Mouse (Mus musculus) ovary, postnatal 14 days (tissue): ENCODE results near the gene Ip6k2.
A peak's percentile ranks its signal among the peaks of the same experiment; 100 is the strongest.

Experiments used
- DNase-seq: peaks from one replicate; pipeline ENCODE4 v3.0.0; 2022; ENCODE audit warnings: low spot score

The Ip6k2 gene

GRCm38 (mm10) chr9:108783548-108784463 is at the start of gene Ip6k2:
Gene Ip6k2 (plus strand): TSS chr9:108783796.
- peak; percentile 94 for DNase-seq

GRCm38 (mm10) chr9:108734626-108735025 is 49.0 kb upstream of the Ip6k2 start:
- no peak for DNase-seq

- no peak for DNase-seq
Observed at GRCm38 (mm10) chr9:108739239-108739638, 44.4 kb upstream of the Ip6k2 start.

- no peak for DNase-seq
Observed at GRCm38 (mm10) chr9:108740062-108740461, 43.5 kb upstream of the Ip6k2 start.

- no peak for DNase-seq
Observed at GRCm38 (mm10) chr9:108742048-108742447, 41.5 kb upstream of the Ip6k2 start.

GRCm38 (mm10) chr9:108746876-108747499 is 36.6 kb upstream of the Ip6k2 start:
- no peak for DNase-seq

GRCm38 (mm10) chr9:108747694-108748093 is 35.9 kb upstream of the Ip6k2 start:
- no peak for DNase-seq

- DNase-seq, result no peak
Observed at GRCm38 (mm10) chr9:108748600-108749183, 34.9 kb upstream of the Ip6k2 start.

GRCm38 (mm10) chr9:108750616-108751015 is 33.0 kb upstream of the Ip6k2 start:
- DNase-seq, result no peak

GRCm38 (mm10) chr9:108752142-108752920 is 31.3 kb upstream of the Ip6k2 start:
- no peak for DNase-seq

GRCm38 (mm10) chr9:108753326-108753725 is 30.3 kb upstream of the Ip6k2 start:
- DNase-seq, result peak; percentile 29

GRCm38 (mm10) chr9:108753976-108754375 is 29.6 kb upstream of the Ip6k2 start:
- DNase-seq, result no peak

GRCm38 (mm10) chr9:108754423-108754822 is 29.2 kb upstream of the Ip6k2 start:
- DNase-seq, result no peak

GRCm38 (mm10) chr9:108757406-108757805 is 26.2 kb upstream of the Ip6k2 start:
- DNase-seq, result no peak

GRCm38 (mm10) chr9:108759121-108759520 is 24.5 kb upstream of the Ip6k2 start:
- DNase-seq, result no peak

- DNase-seq, result no peak
Observed at GRCm38 (mm10) chr9:108759805-108760204, 23.8 kb upstream of the Ip6k2 start.

- no peak for DNase-seq
Observed at GRCm38 (mm10) chr9:108761561-108761960, 22.0 kb upstream of the Ip6k2 start.

GRCm38 (mm10) chr9:108764971-108765370 is 18.6 kb upstream of the Ip6k2 start:
- DNase-seq, result no peak

GRCm38 (mm10) chr9:108776614-108777013 is 7.0 kb upstream of the Ip6k2 start:
- no peak for DNase-seq

- no peak for DNase-seq
Observed at GRCm38 (mm10) chr9:108777276-108777675, 6.3 kb upstream of the Ip6k2 start.

GRCm38 (mm10) chr9:108780959-108781358 is 2.6 kb upstream of the Ip6k2 start:
- no peak for DNase-seq

GRCm38 (mm10) chr9:108781891-108782290 is 1.7 kb upstream of the Ip6k2 start:
- DNase-seq, result no peak
